Mouse (Mus musculus): ENCODE data around the gene Ube4a. TPM values are rescaled to one million over a fixed set of nuclear protein-coding genes. Genes with fewer than 3 reads are reported as not detected.

Gene Ube4a
- polyA plus RNA-seq, 1 experiment from 2014 or later = 27.0 TPM

DNA sequence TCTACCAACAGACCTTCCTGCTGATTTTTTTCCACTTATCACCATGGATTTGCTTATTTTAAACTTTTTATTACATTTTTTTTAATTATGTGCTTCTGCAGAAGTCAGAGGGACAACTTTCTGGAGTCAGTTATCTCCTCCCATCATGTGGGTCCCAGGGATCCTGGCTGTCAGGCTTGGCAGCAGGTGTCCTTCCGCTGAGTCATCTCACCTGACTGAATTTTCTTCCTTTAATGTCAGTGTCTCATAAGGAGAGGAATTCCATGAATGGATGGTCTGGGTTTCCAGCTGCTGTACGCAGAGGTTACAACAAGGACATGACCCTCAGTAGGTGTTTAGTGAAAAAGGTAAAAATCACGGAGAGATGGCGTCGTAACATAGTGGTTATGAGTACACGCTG is 74.2 kb downstream of the Ube4a start:
- Histone ChIP-seq H3K4me3 (no peak overlapping the region), H3K4me2 (replicated peaks) (no peak overlapping the region), H3K9ac (no peak overlapping the region), H3K36me3 (no peaks in the 10 kb centered on the region), H3K27ac (no peak overlapping the region), H3K4me1 (no peaks in the 10 kb centered on the region), H3K27me3 (no peaks in the 10 kb centered on the region; the same call in 1 of the 2 replicates), H3K9me3 (no peaks in the 10 kb centered on the region)
- WGBS = 83% methylated on average over 6 of the region's 6 CpGs
- ATAC-seq (ENCODE audit: low FRiP score, low read depth) = no peak

GRCm38 (mm10) chr9:44890122-44890521 is 75.3 kb downstream of the Ube4a start:
- ATAC-seq (ENCODE audit: low FRiP score, low read depth) = no peak
- H3K36me3 ChIP-seq = no peaks in the 10 kb centered on the region
- no peak overlapping the region for H3K4me3 ChIP-seq
- H3K9me3 ChIP-seq = no peaks in the 10 kb centered on the region
- 58% methylated on average over 2 of the region's 2 CpGs for WGBS
- H3K4me1 ChIP-seq = no peaks in the 10 kb centered on the region
- H3K9ac ChIP-seq = no peak overlapping the region; the same call in 1 of the 2 replicates
- H3K4me2 ChIP-seq (replicated peaks) = no peak overlapping the region
- H3K27me3 ChIP-seq = no peaks in the 10 kb centered on the region; the same call in 1 of the 2 replicates
- H3K27ac ChIP-seq = no peak overlapping the region

DNA sequence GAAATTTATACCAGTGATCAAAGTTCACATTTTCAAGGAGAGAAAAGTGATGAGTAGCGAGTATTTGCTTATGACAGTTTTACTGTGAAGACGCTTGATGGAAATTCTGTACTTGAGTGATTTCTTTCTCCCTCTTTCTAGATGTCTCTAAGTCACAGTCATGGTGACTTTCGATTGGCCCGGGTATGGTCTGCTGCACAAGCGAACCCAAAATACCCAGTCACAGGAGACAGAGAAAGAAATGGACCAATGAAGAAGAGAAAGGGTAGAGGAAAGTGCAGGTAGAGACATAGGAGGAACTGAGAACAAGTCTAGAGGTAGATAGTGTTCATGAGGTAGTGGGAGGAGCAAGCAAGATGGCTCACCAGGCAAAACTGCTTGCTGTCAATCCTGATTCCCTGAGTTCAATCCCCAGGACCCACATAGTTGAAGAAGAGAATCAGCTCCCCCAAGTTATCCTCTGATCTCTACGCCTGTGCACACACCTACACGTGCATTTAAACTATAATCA is 77.2 kb downstream of the Ube4a start:
- H3K27me3 ChIP-seq = no peaks in the 10 kb centered on the region; the same call in 1 of the 2 replicates
- no peak for ATAC-seq (ENCODE audit: low FRiP score, low read depth)
- H3K4me3 ChIP-seq = no peak overlapping the region
- no peak overlapping the region for H3K9ac ChIP-seq
- peaks cover 3% of the 10 kb centered on the region for H3K4me1 ChIP-seq
- 86% methylated on average over 7 of the region's 7 CpGs for WGBS
- no peaks in the 10 kb centered on the region for H3K9me3 ChIP-seq
- no peak overlapping the region for H3K4me2 ChIP-seq (replicated peaks)
- no peak overlapping the region for H3K27ac ChIP-seq
- no peaks in the 10 kb centered on the region for H3K36me3 ChIP-seq

GRCm38 (mm10) chr9:44882981-44883569 is 82.3 kb downstream of the Ube4a start:
- Histone ChIP-seq H3K27me3 (no peaks in the 10 kb centered on the region), H3K4me2 (replicated peaks) (peak overlapping the region; percentile 98), H3K36me3 (no peaks in the 10 kb centered on the region), H3K27ac (peak overlapping the region; percentile 99; the same call in 1 of the 2 replicates), H3K4me1 (peaks cover 29% of the 10 kb centered on the region), H3K4me3 (peak overlapping the region; percentile 87), H3K9ac (peak overlapping the region; percentile 86), H3K9me3 (no peaks in the 10 kb centered on the region)
- WGBS = under 1% methylated on average over 21 of the region's 21 CpGs
- peak; percentile 9 for ATAC-seq (ENCODE audit: low FRiP score, low read depth)

DNA sequence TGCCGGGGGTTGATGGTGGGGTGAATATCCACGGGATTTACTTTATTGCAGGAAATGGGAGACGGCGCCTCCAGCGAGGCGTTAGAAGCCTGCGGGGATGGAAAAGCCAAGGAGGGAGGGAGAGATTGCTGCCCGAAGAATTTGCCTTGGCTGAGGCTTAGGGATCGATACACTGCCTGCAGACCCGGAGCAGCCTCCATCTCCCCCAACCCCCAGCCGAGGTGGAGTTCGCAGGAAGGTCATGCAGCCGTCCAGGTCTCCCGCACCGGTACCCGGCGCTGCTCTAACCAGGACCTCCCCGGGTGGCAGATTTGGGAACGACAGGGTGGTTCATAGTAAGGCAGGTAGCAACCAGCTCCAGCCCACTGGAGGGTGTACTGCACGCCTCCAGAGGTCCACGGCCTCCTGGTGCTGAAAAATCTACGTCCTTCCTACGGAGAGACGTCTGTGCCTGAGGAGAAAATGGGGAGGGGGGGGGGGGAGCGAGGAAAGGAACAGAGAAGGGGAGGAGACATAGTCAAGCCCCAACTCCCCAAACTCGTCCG is 82.9 kb downstream of the Ube4a start:
- Histone ChIP-seq H3K4me2 (replicated peaks) (peak overlapping the region; percentile 98), H3K9ac (peak overlapping the region; percentile 86), H3K27ac (peak overlapping the region; percentile 99), H3K36me3 (peaks cover 3% of the 10 kb centered on the region), H3K4me3 (peak overlapping the region; percentile 87), H3K27me3 (no peaks in the 10 kb centered on the region), H3K9me3 (no peaks in the 10 kb centered on the region), H3K4me1 (peaks cover 34% of the 10 kb centered on the region)
- ATAC-seq (ENCODE audit: low FRiP score, low read depth) = peak; percentile 63
- under 1% methylated on average over 26 of the region's 27 CpGs for WGBS

- Histone ChIP-seq H3K4me1 (peaks cover 39% of the 10 kb centered on the region), H3K36me3 (peaks cover 5% of the 10 kb centered on the region), H3K4me2 (replicated peaks) (peak overlapping the region; percentile 98), H3K4me3 (peak overlapping the region; percentile 87), H3K27me3 (no peaks in the 10 kb centered on the region), H3K9ac (peak overlapping the region; percentile 86), H3K27ac (peak overlapping the region; percentile 99), H3K9me3 (no peaks in the 10 kb centered on the region)
- under 1% methylated on average over 29 of the region's 29 CpGs for WGBS
- peak; percentile 67 for ATAC-seq (ENCODE audit: low FRiP score, low read depth)
Measured at GRCm38 (mm10) chr9:44881941-44882435, 83.4 kb downstream of the Ube4a start.

DNA sequence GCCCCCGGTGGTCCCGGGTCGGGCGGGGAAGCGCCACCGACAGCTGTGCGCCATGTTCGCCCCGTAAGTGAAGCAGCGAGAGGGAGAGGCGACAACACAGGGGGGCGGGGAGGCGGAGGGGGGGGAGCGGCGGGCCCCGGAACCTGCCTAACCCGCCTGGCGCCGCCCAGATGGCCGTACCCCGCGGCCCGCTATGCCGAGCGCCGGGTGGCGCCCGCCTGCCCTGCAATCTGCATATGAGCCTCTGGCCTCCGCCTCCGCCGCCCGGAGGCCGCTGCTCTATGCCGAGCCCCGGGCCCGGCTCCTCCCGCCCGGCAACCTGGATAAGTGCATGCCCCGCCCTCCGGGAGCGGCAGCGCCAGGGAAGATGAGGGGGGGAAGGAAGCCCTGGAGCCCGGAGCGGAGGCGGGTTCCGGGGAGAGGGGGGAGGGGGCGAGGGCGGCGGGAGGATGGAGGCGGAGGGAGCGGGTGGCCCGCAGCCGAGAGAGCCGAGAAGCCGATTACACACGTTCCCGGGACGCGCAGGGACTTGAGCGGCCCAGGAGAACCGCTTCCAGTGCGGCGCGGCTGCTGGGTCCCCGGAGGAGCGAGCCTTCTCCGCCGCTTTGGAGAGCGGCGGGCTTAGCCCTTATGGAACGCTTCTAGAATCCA is 84.1 kb downstream of the Ube4a start, which contains the start of gene Kmt2a:
Kmt2a (minus strand) TSS at position 76 of the 651 bp plus-strand sequence.
- Histone ChIP-seq H3K36me3 (peaks cover 5% of the 10 kb centered on the region), H3K9me3 (no peaks in the 10 kb centered on the region), H3K4me2 (replicated peaks) (peak within 1 kb of the TSS; percentile 98), H3K4me1 (peaks cover 45% of the 10 kb centered on the region), H3K9ac (peak within 1 kb of the TSS; percentile 97), H3K27ac (peak within 1 kb of the TSS; percentile 99), H3K4me3 (peak within 1 kb of the TSS; percentile 87), H3K27me3 (no peaks in the 10 kb centered on the region)
- ATAC-seq (ENCODE audit: low FRiP score, low read depth) = peak; percentile 76
- WGBS = 1% methylated on average over 54 of the region's 71 CpGs

DNA sequence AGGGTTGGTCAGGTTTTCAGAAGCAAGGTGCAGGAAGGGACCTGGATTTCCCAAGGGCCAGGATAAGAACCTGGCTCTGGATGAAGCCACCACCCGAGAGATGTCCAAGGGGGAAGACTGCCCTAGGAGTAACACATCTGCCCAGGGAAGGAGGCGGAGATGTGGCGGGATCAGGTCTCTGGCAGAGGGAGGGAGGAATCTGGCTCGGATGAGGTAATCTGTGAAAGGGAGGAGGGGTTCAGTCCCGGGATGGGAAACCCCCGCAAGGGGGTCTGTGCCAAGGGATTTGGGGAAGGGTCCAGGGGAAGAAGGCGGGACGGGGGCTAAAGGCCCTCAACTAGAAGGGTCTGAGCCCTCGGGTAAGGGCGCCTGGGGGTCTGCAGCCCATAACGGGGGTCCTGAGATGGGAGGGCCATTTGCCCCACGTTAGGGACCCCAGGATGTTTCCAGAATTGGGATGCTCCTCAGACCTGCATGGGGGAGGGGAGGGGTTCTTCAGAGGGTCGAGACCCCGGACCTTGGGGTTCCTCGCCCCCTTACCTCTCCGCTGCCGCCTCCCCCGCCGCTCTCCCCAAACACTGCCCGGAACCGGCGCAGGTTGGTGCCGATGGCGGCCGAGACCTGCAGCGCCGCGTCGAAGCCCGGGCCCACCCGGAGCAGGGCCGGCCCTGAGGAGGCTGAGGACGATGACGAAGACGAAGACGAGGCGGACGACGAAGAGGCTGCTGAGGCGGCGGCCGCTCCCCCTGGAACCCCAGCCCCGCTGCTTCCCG is 84.9 kb downstream of the Ube4a start:
- Histone ChIP-seq H3K9ac (peak overlapping the region; percentile 97), H3K36me3 (peaks cover 5% of the 10 kb centered on the region), H3K4me1 (peaks cover 53% of the 10 kb centered on the region), H3K4me3 (peak overlapping the region; percentile 87), H3K27me3 (no peaks in the 10 kb centered on the region), H3K9me3 (no peaks in the 10 kb centered on the region), H3K27ac (peak overlapping the region; percentile 99), H3K4me2 (replicated peaks) (peak overlapping the region; percentile 98)
- ATAC-seq (ENCODE audit: low FRiP score, low read depth) = peak; percentile 8; the same call in 1 of the 2 replicates
- WGBS = under 1% methylated on average over 42 of the region's 44 CpGs

DNA sequence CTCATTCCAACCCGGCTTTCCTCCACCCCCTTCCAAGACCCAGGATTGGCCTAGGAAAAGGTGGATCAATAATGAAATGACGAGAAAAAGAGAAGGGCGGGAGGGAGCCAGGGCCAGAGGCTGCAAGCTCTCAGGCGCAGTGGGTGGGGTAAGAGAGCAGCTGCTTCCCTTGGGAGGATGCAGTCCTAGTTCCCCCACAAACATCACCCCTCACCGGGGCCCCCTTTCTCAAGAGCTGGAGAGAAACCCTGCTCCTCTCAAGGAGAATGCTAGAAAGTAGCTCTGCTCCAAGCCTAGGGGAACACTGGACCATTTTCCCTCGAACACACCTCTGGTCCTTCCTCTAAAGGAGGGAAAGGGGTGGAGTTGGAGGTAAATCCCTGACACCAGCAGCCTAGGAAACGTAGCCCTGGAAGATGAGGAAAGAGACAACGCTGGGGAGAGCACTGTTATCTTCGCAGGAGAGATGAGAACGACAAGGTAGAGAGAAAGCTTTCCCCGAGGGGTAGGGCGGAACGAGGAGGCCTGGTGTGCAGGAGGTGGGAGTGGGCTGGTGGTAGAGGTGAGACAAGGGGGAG is 85.6 kb downstream of the Ube4a start:
- Histone ChIP-seq H3K9ac (peak overlapping the region; percentile 97), H3K9me3 (no peaks in the 10 kb centered on the region), H3K4me2 (replicated peaks) (peak overlapping the region; percentile 98), H3K27ac (peak overlapping the region; percentile 99; the same call in 1 of the 2 replicates), H3K4me3 (peak overlapping the region; percentile 87), H3K27me3 (no peaks in the 10 kb centered on the region), H3K36me3 (peaks cover 5% of the 10 kb centered on the region), H3K4me1 (peaks cover 58% of the 10 kb centered on the region)
- 1% methylated on average over 13 of the region's 13 CpGs for WGBS
- ATAC-seq (ENCODE audit: low FRiP score, low read depth) = no peak

- Histone ChIP-seq H3K9ac (peak overlapping the region; percentile 97), H3K4me1 (peaks cover 67% of the 10 kb centered on the region), H3K27me3 (no peaks in the 10 kb centered on the region), H3K27ac (no peak overlapping the region), H3K36me3 (peaks cover 5% of the 10 kb centered on the region), H3K4me3 (peak overlapping the region; percentile 87), H3K4me2 (replicated peaks) (peak overlapping the region; percentile 98), H3K9me3 (no peaks in the 10 kb centered on the region)
- no peak for ATAC-seq (ENCODE audit: low FRiP score, low read depth)
- 22% methylated on average over 9 of the region's 9 CpGs for WGBS
Measured at GRCm38 (mm10) chr9:44878776-44879500, 86.5 kb downstream of the Ube4a start.

GRCm38 (mm10) chr9:44877686-44878085 is 87.7 kb downstream of the Ube4a start:
- ATAC-seq (ENCODE audit: low FRiP score, low read depth) = no peak
- Histone ChIP-seq H3K9ac (0 out of 2 replicates have a peak overlapping the region, but pooled peaks have one; percentile 2), H3K9me3 (no peaks in the 10 kb centered on the region), H3K4me2 (replicated peaks) (peak overlapping the region; percentile 98), H3K36me3 (peaks cover 5% of the 10 kb centered on the region), H3K27ac (no peak overlapping the region), H3K4me1 (peaks cover 71% of the 10 kb centered on the region), H3K27me3 (no peaks in the 10 kb centered on the region), H3K4me3 (no peak overlapping the region)
- WGBS = 82% methylated on average over 7 of the region's 7 CpGs

Data from limb, embryonic 13.5 days (tissue).